Mouse (Mus musculus): ENCODE measurements around the gene B4galnt3. TPM values are rescaled to one million over a fixed set of nuclear protein-coding genes. Genes with fewer than 3 reads are reported as not detected.
A peak's percentile ranks its signal among the peaks of the same experiment; 100 is the strongest.

The B4galnt3 gene
- polyA plus RNA-seq, 1 experiment: 0.10 TPM

DNA sequence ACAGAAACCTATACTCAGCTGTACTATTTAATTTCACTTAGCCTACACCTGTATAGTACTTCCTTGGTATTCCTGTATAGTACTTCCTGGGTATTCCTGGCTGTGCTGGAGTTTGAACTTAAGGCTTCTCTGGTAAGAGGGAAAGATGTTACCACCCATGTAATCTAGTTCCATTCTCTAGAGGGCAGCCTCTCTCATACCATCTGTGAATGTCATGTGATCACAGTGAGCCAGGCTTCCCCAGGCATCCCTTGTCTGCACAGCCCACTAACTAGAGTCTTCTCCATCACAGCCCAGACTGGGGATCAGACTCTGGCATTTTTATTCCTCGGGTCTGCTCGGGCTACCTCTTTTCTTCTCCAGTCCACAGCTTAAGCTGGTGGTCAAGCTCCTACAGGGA lies 75.1 kb downstream of the B4galnt3 start:
- TF ChIP-seq USF1 (IDR thresholded peaks at IDR 0.05; ENCODE audit: low read depth): peak; percentile 56
- TF ChIP-seq POLR2AphosphoS2 (IDR thresholded peaks at IDR 0.05; ENCODE audit: insufficient read length, low read depth): no peak
- Histone ChIP-seq H3K36me3 (ENCODE audit: control insufficient read depth, insufficient read depth) (no peaks in the 10 kb centered on the region), H3K79me2 (ENCODE audit: control insufficient read depth, insufficient read depth) (no peaks in the 10 kb centered on the region), H3K27me3 (ENCODE audit: control insufficient read depth, insufficient read depth, insufficient read length) (no peaks in the 10 kb centered on the region), H3K4me3 (no peak overlapping the region), H3K4me2 (ENCODE audit: low read depth) (no peak overlapping the region), H3ac (ENCODE audit: control insufficient read depth, insufficient read length) (no peak overlapping the region)

DNA sequence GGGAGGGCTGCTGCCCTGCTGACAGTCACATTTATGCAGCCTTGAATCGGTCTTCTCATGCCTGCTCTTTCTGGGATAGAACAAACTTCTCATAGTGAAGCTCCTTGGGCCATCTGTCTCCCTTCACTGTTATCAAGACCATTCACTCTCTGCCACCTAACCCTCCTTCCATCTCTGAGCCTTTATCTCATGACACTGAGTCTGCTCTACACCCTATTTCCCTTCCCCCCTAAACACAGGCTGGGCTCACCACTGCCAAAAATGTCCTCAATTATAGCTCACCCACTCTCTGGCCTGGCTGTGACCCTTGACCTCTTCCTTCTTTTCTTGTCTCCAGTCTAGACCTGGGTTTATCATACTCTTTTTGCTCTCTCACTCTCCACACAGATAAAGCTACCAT lies 77.7 kb downstream of the B4galnt3 start:
- Histone ChIP-seq H3K27me3 (ENCODE audit: control insufficient read depth, insufficient read depth, insufficient read length) (no peaks in the 10 kb centered on the region), H3ac (ENCODE audit: control insufficient read depth, insufficient read length) (no peak overlapping the region), H3K36me3 (ENCODE audit: control insufficient read depth, insufficient read depth) (no peaks in the 10 kb centered on the region), H3K4me3 (no peak overlapping the region), H3K4me2 (ENCODE audit: low read depth) (no peak overlapping the region), H3K79me2 (ENCODE audit: control insufficient read depth, insufficient read depth) (no peaks in the 10 kb centered on the region)
- no peak for TF ChIP-seq E2F4 (IDR thresholded peaks at IDR 0.05; ENCODE audit: insufficient read depth)
- no peak for TF ChIP-seq MAX (IDR thresholded peaks at IDR 0.05; ENCODE audit: low read depth)
- TF ChIP-seq REST (IDR thresholded peaks at IDR 0.05; ENCODE audit: insufficient read depth, insufficient read length): no peak
- TF ChIP-seq MYOD1 (IDR thresholded peaks at IDR 0.05; ENCODE audit: control insufficient read depth in 1 of 3, insufficient read length in 2 of 3, low read depth in 2 of 3): no peak
- no peak for TF ChIP-seq SRF (IDR thresholded peaks at IDR 0.05; ENCODE audit: control insufficient read depth, insufficient read length, low read depth)
- TF ChIP-seq MYOG (IDR thresholded peaks at IDR 0.05; ENCODE audit: control insufficient read depth in 1 of 3, insufficient read depth in 1 of 3, insufficient read length in 2 of 3, low read depth in 2 of 3): no peak
- no peak for TF ChIP-seq USF1 (IDR thresholded peaks at IDR 0.05; ENCODE audit: low read depth)
- no peak for TF ChIP-seq CEBPB (IDR thresholded peaks at IDR 0.05; ENCODE audit: insufficient read depth, poor library complexity, severe bottlenecking)
- no peak for TF ChIP-seq POLR2AphosphoS2 (IDR thresholded peaks at IDR 0.05; ENCODE audit: insufficient read length, low read depth)
- TF ChIP-seq TCF3 (IDR thresholded peaks at IDR 0.05; ENCODE audit: insufficient read length, low read depth): no peak
- TF ChIP-seq TCF12 (IDR thresholded peaks at IDR 0.05; ENCODE audit: insufficient read depth, poor library complexity, severe bottlenecking): no peak
- no peak for TF ChIP-seq POLR2A (IDR thresholded peaks at IDR 0.05; ENCODE audit: insufficient read length, low read depth)

DNA sequence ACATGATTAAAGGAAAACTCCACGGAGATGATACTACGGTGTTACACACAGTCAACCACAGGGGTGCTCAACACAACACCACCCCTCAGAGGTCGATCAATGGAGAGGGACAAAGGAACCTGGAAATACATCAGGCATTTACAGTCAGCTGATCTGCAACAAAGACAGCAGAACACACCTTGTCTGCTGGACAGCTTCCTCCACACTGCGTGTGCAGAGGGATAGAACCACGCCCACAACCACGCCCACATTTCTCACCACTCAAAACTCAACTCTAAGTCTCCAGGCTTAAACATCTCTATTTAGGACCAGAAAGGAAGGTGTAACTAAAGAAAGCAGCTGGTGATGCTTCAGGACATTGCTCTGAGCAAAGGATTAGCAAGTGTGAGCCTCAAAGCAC lies 82.8 kb downstream of the B4galnt3 start:
- no peak overlapping the region for H3K4me3 ChIP-seq
- no peaks in the 10 kb centered on the region for H3K36me3 ChIP-seq (ENCODE audit: control insufficient read depth, insufficient read depth)
- TF ChIP-seq MYOG (IDR thresholded peaks at IDR 0.05; ENCODE audit: control insufficient read depth in 1 of 3, insufficient read depth in 1 of 3, insufficient read length in 2 of 3, low read depth in 2 of 3): no peak
- no peak for TF ChIP-seq POLR2A (IDR thresholded peaks at IDR 0.05; ENCODE audit: insufficient read length, low read depth)
- TF ChIP-seq USF1 (IDR thresholded peaks at IDR 0.05; ENCODE audit: low read depth): no peak
- TF ChIP-seq SRF (IDR thresholded peaks at IDR 0.05; ENCODE audit: control insufficient read depth, insufficient read length, low read depth): no peak
- TF ChIP-seq TCF12 (IDR thresholded peaks at IDR 0.05; ENCODE audit: insufficient read depth, poor library complexity, severe bottlenecking): no peak
- TF ChIP-seq TCF3 (IDR thresholded peaks at IDR 0.05; ENCODE audit: insufficient read length, low read depth): no peak
- no peak for TF ChIP-seq REST (IDR thresholded peaks at IDR 0.05; ENCODE audit: insufficient read depth, insufficient read length)
- no peak for TF ChIP-seq POLR2AphosphoS2 (IDR thresholded peaks at IDR 0.05; ENCODE audit: insufficient read length, low read depth)
- TF ChIP-seq E2F4 (IDR thresholded peaks at IDR 0.05; ENCODE audit: insufficient read depth): no peak
- no peak for TF ChIP-seq MYOD1 (IDR thresholded peaks at IDR 0.05; ENCODE audit: control insufficient read depth in 1 of 3, insufficient read length in 2 of 3, low read depth in 2 of 3)
- no peak for TF ChIP-seq MAX (IDR thresholded peaks at IDR 0.05; ENCODE audit: low read depth)
- TF ChIP-seq CEBPB (IDR thresholded peaks at IDR 0.05; ENCODE audit: insufficient read depth, poor library complexity, severe bottlenecking): no peak
- no peaks in the 10 kb centered on the region for H3K79me2 ChIP-seq (ENCODE audit: control insufficient read depth, insufficient read depth)
- no peak overlapping the region for H3K4me2 ChIP-seq (ENCODE audit: low read depth)
- H3ac ChIP-seq (ENCODE audit: control insufficient read depth, insufficient read length): no peak overlapping the region
- H3K27me3 ChIP-seq (ENCODE audit: control insufficient read depth, insufficient read depth, insufficient read length): peaks cover 13% of the 10 kb centered on the region

DNA sequence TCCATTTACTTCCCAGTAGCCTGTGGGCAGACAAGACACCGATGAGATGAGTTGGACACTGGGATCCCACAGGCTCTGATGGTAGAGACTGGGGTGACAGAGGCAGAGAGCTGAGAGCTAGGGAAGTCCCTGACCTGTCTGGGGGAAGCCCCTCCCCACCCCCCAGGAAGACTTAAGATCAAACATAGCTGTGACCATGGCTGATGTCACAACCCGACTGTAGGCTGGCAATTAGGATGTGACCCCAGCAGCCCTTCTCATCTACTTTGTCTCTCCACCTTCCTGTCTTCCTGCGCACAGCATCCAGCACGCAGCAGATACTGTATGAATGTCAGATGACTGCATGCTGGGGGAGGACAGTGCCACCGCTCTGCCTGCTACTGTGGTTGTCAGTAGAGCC lies 87.8 kb downstream of the B4galnt3 start:
- no peak for TF ChIP-seq MYOG (IDR thresholded peaks at IDR 0.05; ENCODE audit: control insufficient read depth in 1 of 3, insufficient read depth in 1 of 3, insufficient read length in 2 of 3, low read depth in 2 of 3)
- TF ChIP-seq SRF (IDR thresholded peaks at IDR 0.05; ENCODE audit: control insufficient read depth, insufficient read length, low read depth): no peak
- no peak for TF ChIP-seq CEBPB (IDR thresholded peaks at IDR 0.05; ENCODE audit: insufficient read depth, poor library complexity, severe bottlenecking)
- no peak for TF ChIP-seq TCF12 (IDR thresholded peaks at IDR 0.05; ENCODE audit: insufficient read depth, poor library complexity, severe bottlenecking)
- no peak for TF ChIP-seq POLR2AphosphoS2 (IDR thresholded peaks at IDR 0.05; ENCODE audit: insufficient read length, low read depth)
- no peak for TF ChIP-seq TCF3 (IDR thresholded peaks at IDR 0.05; ENCODE audit: insufficient read length, low read depth)
- TF ChIP-seq MYOD1 (IDR thresholded peaks at IDR 0.05; ENCODE audit: control insufficient read depth in 1 of 3, insufficient read length in 2 of 3, low read depth in 2 of 3): no peak
- TF ChIP-seq REST (IDR thresholded peaks at IDR 0.05; ENCODE audit: insufficient read depth, insufficient read length): no peak
- no peak for TF ChIP-seq E2F4 (IDR thresholded peaks at IDR 0.05; ENCODE audit: insufficient read depth)
- TF ChIP-seq POLR2A (IDR thresholded peaks at IDR 0.05; ENCODE audit: insufficient read length, low read depth): no peak
- TF ChIP-seq MAX (IDR thresholded peaks at IDR 0.05; ENCODE audit: low read depth): no peak
- no peak for TF ChIP-seq USF1 (IDR thresholded peaks at IDR 0.05; ENCODE audit: low read depth)
- no peak overlapping the region for H3ac ChIP-seq (ENCODE audit: control insufficient read depth, insufficient read length)
- H3K4me3 ChIP-seq: no peak overlapping the region
- peaks cover 52% of the 10 kb centered on the region for H3K27me3 ChIP-seq (ENCODE audit: control insufficient read depth, insufficient read depth, insufficient read length)
- H3K4me2 ChIP-seq (ENCODE audit: low read depth): no peak overlapping the region
- no peaks in the 10 kb centered on the region for H3K36me3 ChIP-seq (ENCODE audit: control insufficient read depth, insufficient read depth)
- H3K79me2 ChIP-seq (ENCODE audit: control insufficient read depth, insufficient read depth): no peaks in the 10 kb centered on the region

DNA sequence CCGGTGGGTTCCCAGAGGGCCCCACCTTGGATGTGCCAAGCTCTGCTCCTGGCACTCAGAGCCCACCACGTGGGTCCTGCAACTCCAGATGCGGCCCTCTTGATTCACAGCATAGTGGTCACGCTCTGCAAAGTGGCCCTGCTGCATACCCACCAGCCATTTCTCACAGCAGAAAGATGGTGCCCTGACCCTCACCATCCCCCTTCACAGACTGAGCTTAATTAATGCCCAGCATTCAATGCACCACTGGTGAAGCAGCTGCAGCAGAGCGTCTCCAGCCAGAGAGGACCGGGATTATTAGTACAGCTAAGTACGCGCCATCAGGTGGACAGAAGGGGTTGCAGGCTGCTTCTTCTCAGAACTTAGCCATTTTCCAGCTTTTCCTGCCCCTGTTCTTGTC lies 92.0 kb downstream of the B4galnt3 start:
- Histone ChIP-seq H3K27me3 (ENCODE audit: control insufficient read depth, insufficient read depth, insufficient read length) (peaks cover 46% of the 10 kb centered on the region), H3K36me3 (ENCODE audit: control insufficient read depth, insufficient read depth) (no peaks in the 10 kb centered on the region), H3ac (ENCODE audit: control insufficient read depth, insufficient read length) (no peak overlapping the region), H3K4me2 (ENCODE audit: low read depth) (no peak overlapping the region), H3K79me2 (ENCODE audit: control insufficient read depth, insufficient read depth) (no peaks in the 10 kb centered on the region), H3K4me3 (no peak overlapping the region)
- TF ChIP-seq SRF (IDR thresholded peaks at IDR 0.05; ENCODE audit: control insufficient read depth, insufficient read length, low read depth): no peak
- TF ChIP-seq MAX (IDR thresholded peaks at IDR 0.05; ENCODE audit: low read depth): no peak
- no peak for TF ChIP-seq TCF12 (IDR thresholded peaks at IDR 0.05; ENCODE audit: insufficient read depth, poor library complexity, severe bottlenecking)
- TF ChIP-seq USF1 (IDR thresholded peaks at IDR 0.05; ENCODE audit: low read depth): no peak
- TF ChIP-seq E2F4 (IDR thresholded peaks at IDR 0.05; ENCODE audit: insufficient read depth): no peak
- no peak for TF ChIP-seq MYOG (IDR thresholded peaks at IDR 0.05; ENCODE audit: control insufficient read depth in 1 of 3, insufficient read depth in 1 of 3, insufficient read length in 2 of 3, low read depth in 2 of 3)
- TF ChIP-seq CEBPB (IDR thresholded peaks at IDR 0.05; ENCODE audit: insufficient read depth, poor library complexity, severe bottlenecking): no peak
- no peak for TF ChIP-seq REST (IDR thresholded peaks at IDR 0.05; ENCODE audit: insufficient read depth, insufficient read length)
- no peak for TF ChIP-seq TCF3 (IDR thresholded peaks at IDR 0.05; ENCODE audit: insufficient read length, low read depth)
- no peak for TF ChIP-seq POLR2A (IDR thresholded peaks at IDR 0.05; ENCODE audit: insufficient read length, low read depth)
- no peak for TF ChIP-seq POLR2AphosphoS2 (IDR thresholded peaks at IDR 0.05; ENCODE audit: insufficient read length, low read depth)
- TF ChIP-seq MYOD1 (IDR thresholded peaks at IDR 0.05; ENCODE audit: control insufficient read depth in 1 of 3, insufficient read length in 2 of 3, low read depth in 2 of 3): no peak
